Mouse (Mus musculus) embryo, embryonic 11 days (tissue): ENCODE measurements around the gene Sfi1.
"Not testable (repeated sequence)": the region's sequence is repeated elsewhere in the genome, so short reads cannot be mapped to it uniquely, and the experiment has no call there.

Source experiments
- DNase-seq: peaks from one replicate; pipeline ENCODE4 v3.0.0-alpha.2; 2015

The Sfi1 gene

GRCm38 (mm10) chr11:3172526-3172925, 20.7 kb downstream of the Sfi1 start:
- not testable (repeated sequence) for DNase-seq

GRCm38 (mm10) chr11:3171931-3172330, 21.3 kb downstream of the Sfi1 start:
- not testable (repeated sequence) for DNase-seq

- DNase-seq: not testable (repeated sequence)
Observed at GRCm38 (mm10) chr11:3169042-3169441, 24.2 kb downstream of the Sfi1 start.

- not testable (repeated sequence) for DNase-seq
Observed at GRCm38 (mm10) chr11:3167571-3168001, 25.7 kb downstream of the Sfi1 start.

GRCm38 (mm10) chr11:3167129-3167528, 26.1 kb downstream of the Sfi1 start:
- DNase-seq: not testable (repeated sequence)

- not testable (repeated sequence) for DNase-seq
Observed at GRCm38 (mm10) chr11:3166321-3166720, 26.9 kb downstream of the Sfi1 start.

- not testable (repeated sequence) for DNase-seq
Observed at GRCm38 (mm10) chr11:3165210-3165782, 28.0 kb downstream of the Sfi1 start.

GRCm38 (mm10) chr11:3163661-3164060, 29.6 kb downstream of the Sfi1 start:
- not testable (repeated sequence) for DNase-seq

- DNase-seq: not testable (repeated sequence)
Observed at GRCm38 (mm10) chr11:3163122-3163521, 30.1 kb downstream of the Sfi1 start.

- DNase-seq: not testable (repeated sequence)
Observed at GRCm38 (mm10) chr11:3162236-3162897, 30.9 kb downstream of the Sfi1 start.

GRCm38 (mm10) chr11:3161370-3161769, 31.9 kb downstream of the Sfi1 start:
- DNase-seq: not testable (repeated sequence)

GRCm38 (mm10) chr11:3158800-3159199, 34.5 kb downstream of the Sfi1 start:
- DNase-seq: not testable (repeated sequence)

- DNase-seq: not testable (repeated sequence)
Observed at GRCm38 (mm10) chr11:3157996-3158395, 35.3 kb downstream of the Sfi1 start.

GRCm38 (mm10) chr11:3156991-3157390, 36.3 kb downstream of the Sfi1 start:
- not testable (repeated sequence) for DNase-seq

- DNase-seq: not testable (repeated sequence)
Observed at GRCm38 (mm10) chr11:3153666-3154397, 39.4 kb downstream of the Sfi1 start.

GRCm38 (mm10) chr11:3151358-3151757, 41.9 kb downstream of the Sfi1 start:
- not testable (repeated sequence) for DNase-seq

- DNase-seq: not testable (repeated sequence)
Observed at GRCm38 (mm10) chr11:3150677-3151003, 42.6 kb downstream of the Sfi1 start.

GRCm38 (mm10) chr11:3150003-3150676, 43.1 kb downstream of the Sfi1 start:
- not testable (repeated sequence) for DNase-seq

GRCm38 (mm10) chr11:3149471-3149870, 43.8 kb downstream of the Sfi1 start:
- not testable (repeated sequence) for DNase-seq

GRCm38 (mm10) chr11:3146806-3147205, 46.5 kb downstream of the Sfi1 start:
- DNase-seq: not testable (repeated sequence)

GRCm38 (mm10) chr11:3145359-3146165, 47.7 kb downstream of the Sfi1 start:
- DNase-seq: not testable (repeated sequence)

GRCm38 (mm10) chr11:3143984-3144383, 49.3 kb downstream of the Sfi1 start:
- DNase-seq: not testable (repeated sequence)
